Mouse (Mus musculus) midbrain, embryonic 15.5 days (tissue): ENCODE measurements around the gene Actr1a. TPM values are rescaled to one million over a fixed set of nuclear protein-coding genes. Genes with fewer than 3 reads are reported as not detected.
A peak's percentile ranks its signal among the peaks of the same experiment; 100 is the strongest.

Experiments
- ATAC-seq: fragments of 200-750 bp; cut with Nextera tagmentation; replicated peaks from 2 replicates; pipeline ENCODE4 v1.8.0; 2017; ENCODE audit warnings: moderate TSS enrichment
- H3K27ac ChIP-seq: fragments of 300-500 bp; sonication (generic); 2 replicates; pipeline ENCODE4 v1.5.1; 2015; ENCODE audit warnings: mild to moderate bottlenecking, inconsistent platforms
- H3K27me3 ChIP-seq: fragments of 300-500 bp; sonication (generic); replicated peaks from 2 replicates; pipeline ENCODE4 v1.6.1; 2015; ENCODE audit warnings: inconsistent platforms
- H3K36me3 ChIP-seq: fragments of 300-500 bp; sonication (generic); replicated peaks from 2 replicates; pipeline ENCODE4 v1.6.1; 2015; ENCODE audit warnings: inconsistent platforms
- H3K4me1 ChIP-seq: fragments of 300-500 bp; sonication (generic); 2 replicates; pipeline ENCODE4 v1.6.1; 2015; ENCODE audit warnings: inconsistent platforms
- H3K4me2 ChIP-seq: fragments of 300-500 bp; sonication (generic); 2 replicates; pipeline ENCODE4 v1.6.1; 2015; ENCODE audit warnings: inconsistent platforms, mild to moderate bottlenecking, moderate library complexity
- H3K4me3 ChIP-seq: fragments of 300-500 bp; sonication (generic); 2 replicates; pipeline ENCODE4 v1.5.1; 2015; ENCODE audit warnings: mild to moderate bottlenecking, inconsistent platforms
- H3K9ac ChIP-seq: fragments of 300-500 bp; sonication (generic); 2 replicates; pipeline ENCODE4 v1.6.1; 2015; ENCODE audit warnings: mild to moderate bottlenecking, inconsistent platforms
- H3K9me3 ChIP-seq: fragments of 300-500 bp; sonication (generic); 2 replicates; pipeline ENCODE4 v1.6.1; 2016; ENCODE audit warnings: inconsistent platforms
- WGBS: fragments of 180-500 bp; shearing (Covaris S2); methylation state at CpG from one replicate; pipeline ENCODE4 v1.1.7; 2015; ENCODE audit warnings: mixed read lengths; 5-methylcytosine and 5-hydroxymethylcytosine counted together
- polyA plus RNA-seq: library from polyadenylated mRNA; unstranded; fragments of >200 nt; fragmentation: Nextera tagmentation; extraction: Ambion mirVana; gene quantifications from 2 replicates; pipeline ENCODE4 v1.2.1, GENCODE M21; 2015

The Actr1a gene
- polyA plus RNA-seq, 1 experiment from 2014 or later = 399 TPM

DNA sequence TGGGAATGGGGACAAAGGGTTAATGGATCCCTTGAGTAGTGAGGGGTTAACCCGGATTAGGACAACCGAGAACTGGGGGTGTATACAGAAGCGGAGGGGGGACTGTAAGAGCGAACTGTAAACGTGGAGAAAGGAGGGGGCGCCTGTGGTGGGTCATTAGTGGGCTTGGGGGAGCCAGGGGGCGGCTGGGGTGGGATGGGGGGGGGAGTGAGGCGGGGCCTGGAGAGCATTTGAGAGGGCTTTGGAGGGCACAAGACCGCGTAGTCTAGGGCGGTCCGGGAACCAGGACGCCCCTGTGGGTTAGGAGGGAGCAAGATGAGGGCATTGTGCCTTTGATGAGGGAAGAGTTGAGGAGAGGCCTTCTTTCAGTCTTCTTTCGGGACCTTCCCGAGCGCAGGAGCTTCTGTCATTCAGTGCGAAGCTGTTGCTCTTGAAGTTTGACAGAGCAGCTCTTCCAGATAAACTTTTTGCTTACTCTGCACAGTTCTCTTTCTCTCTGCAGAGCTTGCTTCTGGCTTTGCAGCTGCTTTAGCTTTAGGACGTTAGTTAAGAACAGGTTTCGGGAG is 2.0 kb upstream of the Actr1a start:
- no peaks in the 10 kb centered on the region for H3K9me3 ChIP-seq
- no peaks in the 10 kb centered on the region for H3K27me3 ChIP-seq
- H3K9ac ChIP-seq = peak overlapping the region; percentile 62
- no peak for ATAC-seq
- H3K4me3 ChIP-seq = peak overlapping the region; percentile 69
- peak overlapping the region; percentile 77 for H3K27ac ChIP-seq
- WGBS = under 1% methylated on average over 18 of the region's 19 CpGs
- H3K4me2 ChIP-seq = peak overlapping the region; percentile 80
- H3K36me3 ChIP-seq = no peaks in the 10 kb centered on the region; the same call in 1 of the 2 replicates
- peaks cover 46% of the 10 kb centered on the region for H3K4me1 ChIP-seq

DNA sequence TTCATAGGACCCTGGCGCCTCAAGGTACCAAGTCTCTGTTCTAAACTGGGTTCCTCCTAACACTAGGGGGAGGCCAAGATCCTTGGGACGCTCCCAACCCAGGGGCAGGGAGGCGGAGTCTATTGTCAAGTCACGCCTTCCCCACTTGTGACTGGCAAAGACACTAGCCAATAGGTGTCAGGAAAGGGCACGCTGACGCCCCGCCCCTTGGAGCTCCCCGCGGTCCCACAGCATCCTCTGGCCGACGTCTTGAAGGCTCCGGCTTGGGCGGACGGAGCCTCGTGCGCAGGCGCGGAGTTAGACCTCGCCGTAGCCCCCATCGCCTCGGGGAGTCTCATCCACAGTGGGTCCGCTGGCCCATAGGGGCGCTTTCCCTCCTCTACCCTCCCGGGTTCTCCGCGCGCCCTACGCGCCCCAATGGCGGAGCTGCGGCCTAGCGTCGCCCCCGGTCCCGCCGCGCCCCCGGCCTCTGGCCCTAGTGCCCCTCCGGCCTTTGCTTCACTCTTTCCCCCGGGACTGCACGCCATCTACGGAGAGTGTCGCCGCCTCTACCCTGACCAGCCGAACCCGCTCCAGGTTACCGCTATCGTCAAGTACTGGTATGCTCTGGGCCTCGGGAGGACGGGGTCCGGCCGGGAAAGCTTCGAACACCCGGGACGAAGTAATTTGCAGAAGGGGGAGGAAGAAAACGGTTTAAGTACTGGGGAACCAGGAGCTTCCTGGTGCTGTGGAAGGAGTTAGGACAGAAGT is 1.3 kb upstream of the Actr1a start, which contains the start of gene Sufu:
TSS of gene Sufu (plus strand) at position 211 of the 750 bp plus-strand sequence.
- Histone ChIP-seq H3K4me2 (peak within 1 kb of the TSS; percentile 80), H3K27me3 (no peaks in the 10 kb centered on the region), H3K4me1 (peaks cover 50% of the 10 kb centered on the region), H3K36me3 (peaks cover 2% of the 10 kb centered on the region; the same call in 1 of the 2 replicates), H3K9me3 (no peaks in the 10 kb centered on the region), H3K27ac (peak within 1 kb of the TSS; percentile 86), H3K9ac (peak within 1 kb of the TSS; percentile 90), H3K4me3 (peak within 1 kb of the TSS; percentile 76)
- peak; percentile 85 for ATAC-seq
- WGBS = under 1% methylated on average over 57 of the region's 57 CpGs

DNA sequence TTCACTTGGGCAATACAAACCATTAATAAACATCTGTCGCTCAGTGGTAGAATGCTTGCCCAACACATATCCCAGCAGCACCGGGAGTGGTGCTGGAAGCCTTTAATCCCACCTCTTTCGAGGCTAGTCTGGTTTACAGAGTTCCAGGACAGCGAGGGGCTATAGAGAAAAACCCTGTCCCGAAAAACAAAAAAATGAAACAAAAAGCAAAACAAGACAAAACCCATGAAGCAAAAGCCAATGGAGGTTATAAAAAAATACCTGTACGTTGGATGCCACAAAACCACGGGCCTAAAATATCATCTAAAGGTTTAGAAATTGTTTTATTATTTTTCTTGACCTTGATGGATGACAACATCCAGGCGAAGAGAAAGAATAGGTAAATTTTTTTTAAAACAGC is 561 bp upstream of the Actr1a start:
- H3K4me1 ChIP-seq = peaks cover 52% of the 10 kb centered on the region

DNA sequence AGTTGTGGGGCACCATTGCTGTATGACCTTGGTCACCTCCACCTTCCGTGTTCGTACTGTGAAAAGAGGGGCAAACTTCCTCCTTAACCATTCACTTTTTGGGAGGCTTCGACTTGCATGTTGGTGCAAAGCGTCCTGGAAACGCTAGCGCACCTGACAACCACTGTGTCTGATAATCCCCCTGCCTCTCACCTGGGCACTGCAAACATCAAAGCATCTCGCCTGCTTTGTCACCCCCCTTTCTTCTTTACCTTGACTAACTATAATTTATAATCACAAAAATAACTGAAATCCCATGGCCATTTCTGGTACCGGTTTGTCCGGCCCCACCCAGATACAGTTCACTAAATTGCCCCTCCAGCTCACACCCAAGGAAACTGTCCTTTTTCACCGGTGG is 838 bp downstream of the Actr1a start:
- no peaks in the 10 kb centered on the region for H3K9me3 ChIP-seq
- H3K4me3 ChIP-seq = peak overlapping the region; percentile 76
- H3K27me3 ChIP-seq = no peaks in the 10 kb centered on the region
- peaks cover 52% of the 10 kb centered on the region for H3K4me1 ChIP-seq
- H3K9ac ChIP-seq = peak overlapping the region; percentile 56
- WGBS = 5% methylated on average over 10 of the region's 10 CpGs
- no peak for ATAC-seq
- H3K27ac ChIP-seq = no peak overlapping the region
- H3K36me3 ChIP-seq = 0 out of 2 replicates have a peak, but pooled peaks cover 4% of the 10 kb centered on the region
- peak overlapping the region; percentile 86 for H3K4me2 ChIP-seq

More for the DNA sequence above, 561 bp upstream of the Actr1a start:
- H3K9me3 ChIP-seq = no peaks in the 10 kb centered on the region
- peaks cover 4% of the 10 kb centered on the region; the same call in 1 of the 2 replicates for H3K36me3 ChIP-seq
- peak overlapping the region; percentile 54 for H3K4me2 ChIP-seq
- no peak for ATAC-seq
- no peaks in the 10 kb centered on the region for H3K27me3 ChIP-seq
- peak overlapping the region; percentile 86 for H3K27ac ChIP-seq
- 12% methylated on average over 8 of the region's 8 CpGs for WGBS
- peak overlapping the region; percentile 76 for H3K4me3 ChIP-seq
- peak overlapping the region; percentile 4; the same call in 1 of the 2 replicates for H3K9ac ChIP-seq

DNA sequence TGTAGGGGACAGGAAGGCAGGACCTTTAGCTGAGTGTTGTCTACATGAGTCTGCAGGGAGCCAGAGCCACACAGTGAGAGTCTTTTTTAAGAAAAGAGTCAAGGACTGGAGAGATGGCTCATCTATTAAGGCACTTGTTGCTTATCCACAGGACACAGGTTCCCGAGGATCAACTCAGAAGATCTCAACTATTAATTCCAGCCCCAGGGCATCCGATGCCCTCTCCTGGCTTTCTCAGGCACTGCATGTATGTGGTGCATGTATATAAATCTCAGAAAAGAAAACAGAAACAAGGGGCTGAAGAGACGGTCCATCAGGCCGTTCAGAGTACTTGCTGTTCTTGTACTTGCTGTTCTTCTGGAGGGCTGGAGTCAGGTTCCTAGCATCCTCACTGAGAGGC is 3.5 kb downstream of the Actr1a start:
- no peak overlapping the region for H3K4me2 ChIP-seq
- H3K27ac ChIP-seq = no peak overlapping the region
- no peak overlapping the region for H3K4me3 ChIP-seq
- no peaks in the 10 kb centered on the region for H3K27me3 ChIP-seq
- H3K4me1 ChIP-seq = peaks cover 31% of the 10 kb centered on the region
- no peaks in the 10 kb centered on the region for H3K9me3 ChIP-seq
- no peak for ATAC-seq
- 33% methylated on average over 4 of the region's 4 CpGs for WGBS
- H3K36me3 ChIP-seq = peaks cover 5% of the 10 kb centered on the region; the same call in 1 of the 2 replicates
- no peak overlapping the region for H3K9ac ChIP-seq

DNA sequence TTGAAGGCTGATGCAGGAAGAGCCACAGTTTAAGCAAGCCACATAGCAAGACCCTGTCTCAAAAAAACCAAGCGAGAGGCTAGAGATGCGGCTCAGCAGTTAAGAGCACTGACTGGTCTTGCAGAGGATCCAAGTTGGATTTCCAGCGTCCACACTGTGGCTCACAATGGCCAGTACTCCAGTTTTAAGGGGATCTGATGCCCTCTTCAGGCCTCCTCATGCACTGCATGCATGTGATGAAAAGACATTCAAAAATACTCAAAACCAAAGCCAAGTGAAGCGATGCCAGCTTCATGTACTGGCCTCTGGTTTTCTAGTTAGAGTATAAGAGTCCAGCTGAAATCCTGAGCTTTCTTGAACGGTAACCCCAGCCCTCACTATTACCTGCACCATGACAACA is 5.7 kb downstream of the Actr1a start:
- Histone ChIP-seq H3K4me2 (no peak overlapping the region), H3K27me3 (no peaks in the 10 kb centered on the region), H3K27ac (no peak overlapping the region), H3K9me3 (no peaks in the 10 kb centered on the region), H3K9ac (no peak overlapping the region), H3K36me3 (peaks cover 15% of the 10 kb centered on the region), H3K4me1 (peaks cover 22% of the 10 kb centered on the region), H3K4me3 (no peak overlapping the region)
- 84% methylated on average over 5 of the region's 5 CpGs for WGBS
- no peak for ATAC-seq

DNA sequence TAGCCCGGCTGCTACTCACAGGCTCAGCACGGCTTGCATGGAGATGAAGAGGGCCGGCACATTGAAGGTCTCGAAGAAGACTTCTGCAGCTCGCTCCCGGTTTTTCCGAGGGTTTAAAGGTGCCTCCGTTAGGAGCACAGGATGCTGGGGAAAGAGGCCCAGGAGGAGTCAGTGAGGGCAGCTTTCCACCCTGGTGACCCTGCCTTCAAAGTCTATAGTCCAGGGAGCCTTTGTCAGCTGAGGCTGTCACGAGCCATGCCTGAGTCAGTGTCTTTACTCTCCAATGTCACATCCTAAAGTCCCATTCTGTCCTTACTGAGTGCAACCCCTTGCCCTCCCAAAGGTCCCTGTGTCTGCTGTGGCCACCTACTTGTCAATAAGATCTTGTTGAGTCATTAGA is 13.3 kb downstream of the Actr1a start:
- no peak overlapping the region for H3K4me3 ChIP-seq
- no peak overlapping the region for H3K4me2 ChIP-seq
- no peaks in the 10 kb centered on the region for H3K27me3 ChIP-seq
- no peak overlapping the region for H3K27ac ChIP-seq
- peaks cover 80% of the 10 kb centered on the region for H3K36me3 ChIP-seq
- no peaks in the 10 kb centered on the region for H3K9me3 ChIP-seq
- no peak for ATAC-seq
- no peaks in the 10 kb centered on the region for H3K4me1 ChIP-seq
- 92% methylated on average over 9 of the region's 9 CpGs for WGBS
- H3K9ac ChIP-seq = no peak overlapping the region

DNA sequence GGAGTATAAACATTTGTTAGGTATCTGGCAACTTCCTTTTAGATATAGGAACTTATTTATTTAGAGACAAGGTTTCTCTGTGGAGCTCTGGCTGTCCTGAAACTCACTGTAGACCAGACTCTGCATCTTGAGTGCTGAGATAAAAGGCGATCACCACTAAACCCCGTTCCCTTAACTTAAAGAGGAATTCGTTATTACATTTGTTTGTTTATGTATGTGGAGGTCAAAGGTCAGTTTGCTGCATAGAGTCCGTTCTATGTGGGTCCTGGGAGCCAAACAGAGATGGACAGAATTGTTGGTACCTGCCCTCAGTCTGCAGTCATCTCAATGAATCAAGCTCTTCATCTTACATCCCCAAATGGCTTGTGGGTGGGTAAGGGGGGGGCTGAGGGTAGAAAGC is 19.7 kb downstream of the Actr1a start:
- peaks cover 42% of the 10 kb centered on the region for H3K36me3 ChIP-seq
- no peak overlapping the region for H3K4me2 ChIP-seq
- no peaks in the 10 kb centered on the region for H3K27me3 ChIP-seq
- WGBS = 73% methylated on average over 4 of the region's 4 CpGs
- no peak for ATAC-seq
- no peak overlapping the region for H3K4me3 ChIP-seq
- H3K9ac ChIP-seq = no peak overlapping the region
- H3K9me3 ChIP-seq = no peaks in the 10 kb centered on the region
- H3K27ac ChIP-seq = no peak overlapping the region
- no peaks in the 10 kb centered on the region for H3K4me1 ChIP-seq

DNA sequence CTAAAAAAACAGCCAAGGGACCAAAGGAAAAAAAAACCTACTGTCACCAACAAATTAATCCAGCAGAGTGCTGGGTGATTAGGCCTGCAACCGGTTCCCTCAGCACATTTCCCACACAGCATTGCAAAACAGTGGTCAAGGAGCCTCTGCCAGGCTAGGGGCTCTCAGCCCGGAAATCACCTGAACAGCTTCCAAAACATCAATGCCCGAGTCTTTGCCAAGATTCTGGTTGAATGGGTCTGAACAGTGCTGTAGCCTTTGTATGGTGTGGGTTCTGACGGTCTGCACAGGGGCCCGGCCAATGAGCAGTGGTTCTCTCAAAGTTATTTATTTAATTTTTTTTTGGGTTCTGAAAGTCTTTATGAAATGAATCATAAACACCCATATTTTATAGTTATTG is 20.1 kb downstream of the Actr1a start:
- H3K9ac ChIP-seq = no peak overlapping the region
- no peak for ATAC-seq
- H3K9me3 ChIP-seq = no peaks in the 10 kb centered on the region
- H3K36me3 ChIP-seq = peaks cover 40% of the 10 kb centered on the region
- 0 out of 2 replicates have a peak overlapping the region, but pooled peaks have one; percentile 45 for H3K27ac ChIP-seq
- WGBS = 57% methylated on average over 5 of the region's 5 CpGs
- no peaks in the 10 kb centered on the region for H3K4me1 ChIP-seq
- no peaks in the 10 kb centered on the region for H3K27me3 ChIP-seq
- H3K4me3 ChIP-seq = no peak overlapping the region
- H3K4me2 ChIP-seq = no peak overlapping the region

DNA sequence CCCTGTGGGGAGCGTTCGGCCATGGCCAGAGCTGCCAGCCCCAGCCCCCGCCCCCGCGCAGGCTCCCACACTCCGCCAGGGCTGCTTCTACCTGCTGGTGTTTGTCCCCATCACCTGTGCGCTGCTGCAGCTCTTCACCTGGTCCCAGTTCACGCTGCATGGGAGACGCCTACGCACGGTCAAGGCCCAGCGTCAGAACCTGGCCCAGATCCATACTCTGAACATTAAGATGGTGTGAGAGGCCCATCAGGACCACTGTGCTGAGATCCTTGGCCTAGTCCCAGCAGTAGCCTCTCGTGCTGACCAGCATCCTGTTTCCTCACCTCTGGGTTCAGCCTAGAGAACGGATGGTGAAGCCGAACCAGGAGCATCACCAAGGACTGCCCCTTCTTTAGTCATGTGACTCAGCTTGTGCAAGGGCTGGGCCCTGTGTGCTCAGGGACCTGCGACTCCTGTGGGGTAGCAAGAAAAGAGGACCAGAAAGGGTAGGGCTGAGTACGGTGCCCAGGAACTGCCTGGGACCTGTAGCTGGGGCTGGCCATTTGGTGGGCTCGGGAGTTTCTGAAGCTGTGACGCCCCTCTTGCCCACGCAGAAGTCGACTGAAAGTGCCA is 21.0 kb downstream of the Actr1a start:
- Histone ChIP-seq H3K4me2 (no peak overlapping the region), H3K4me3 (no peak overlapping the region), H3K9ac (no peak overlapping the region), H3K27me3 (no peaks in the 10 kb centered on the region), H3K36me3 (peaks cover 31% of the 10 kb centered on the region), H3K4me1 (no peaks in the 10 kb centered on the region), H3K27ac (no peak overlapping the region), H3K9me3 (no peaks in the 10 kb centered on the region)
- WGBS = 45% methylated on average over 21 of the region's 21 CpGs
- ATAC-seq = peak; percentile 51

DNA sequence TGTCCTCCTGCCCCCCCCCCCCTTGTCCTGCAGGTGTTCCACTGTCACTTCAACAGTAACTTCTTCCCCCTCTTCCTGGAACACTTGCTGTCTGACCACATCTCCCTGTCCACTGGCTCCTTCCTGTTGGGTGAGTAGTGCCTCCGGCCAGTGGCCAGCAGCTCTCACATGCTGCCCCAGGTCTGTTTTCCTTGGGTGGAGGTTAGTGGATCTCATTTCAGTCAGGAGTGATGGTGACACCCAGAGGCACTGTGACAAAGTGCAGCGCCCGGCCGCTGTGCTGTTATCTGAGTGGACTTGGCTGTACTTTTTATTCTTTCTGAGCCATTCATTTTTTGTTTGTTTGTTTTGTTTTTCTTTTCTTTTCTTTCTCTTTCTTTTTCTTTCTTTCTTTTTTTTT is 26.3 kb downstream of the Actr1a start:
- 29% methylated on average over 4 of the region's 4 CpGs for WGBS
- Histone ChIP-seq H3K4me1 (no peaks in the 10 kb centered on the region), H3K4me2 (no peak overlapping the region), H3K36me3 (no peaks in the 10 kb centered on the region), H3K9me3 (no peaks in the 10 kb centered on the region), H3K27ac (no peak overlapping the region), H3K27me3 (no peaks in the 10 kb centered on the region), H3K9ac (no peak overlapping the region), H3K4me3 (no peak overlapping the region)
- no peak for ATAC-seq

DNA sequence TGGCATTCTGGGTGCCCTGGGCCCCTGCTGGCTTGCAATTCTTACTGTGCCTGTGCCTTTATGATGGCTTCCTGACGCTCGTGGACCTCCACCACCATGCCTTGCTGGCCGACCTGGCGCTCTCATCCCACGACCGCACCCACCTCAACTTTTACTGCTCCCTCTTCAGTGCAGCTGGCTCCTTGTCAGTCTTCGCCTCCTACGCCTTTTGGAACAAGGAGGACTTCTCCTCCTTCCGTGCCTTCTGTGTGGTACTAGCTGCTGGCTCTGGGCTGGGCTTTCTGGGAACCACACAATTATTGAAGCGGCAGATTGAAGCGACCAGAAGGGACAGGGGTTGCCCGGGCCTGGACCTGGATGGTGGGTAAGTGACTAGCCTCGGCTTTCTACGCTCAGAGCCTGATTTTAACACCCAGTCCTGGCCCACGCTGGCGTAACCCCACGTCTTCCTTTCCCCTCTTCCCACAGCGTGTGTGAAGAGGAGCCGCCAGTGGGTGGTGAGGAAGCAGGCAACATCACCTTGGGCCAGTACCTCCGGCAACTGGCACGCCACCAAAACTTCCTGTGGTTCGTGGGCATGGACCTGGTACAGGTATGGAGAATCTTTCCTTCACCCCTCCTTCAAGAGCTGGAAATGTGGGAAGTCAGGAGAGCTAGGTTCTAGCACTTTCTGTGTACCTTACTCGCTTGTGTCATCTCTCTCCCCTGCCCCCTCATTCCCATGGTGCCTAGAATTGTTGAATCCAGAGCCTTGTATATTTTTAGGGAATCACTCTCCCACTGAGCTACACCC is 27.6 kb downstream of the Actr1a start:
- Histone ChIP-seq H3K9me3 (no peaks in the 10 kb centered on the region), H3K4me3 (no peak overlapping the region), H3K4me2 (no peak overlapping the region), H3K36me3 (no peaks in the 10 kb centered on the region), H3K27me3 (no peaks in the 10 kb centered on the region), H3K4me1 (no peaks in the 10 kb centered on the region), H3K9ac (no peak overlapping the region), H3K27ac (no peak overlapping the region)
- WGBS = 90% methylated on average over 23 of the region's 23 CpGs
- no peak for ATAC-seq
